ENCODE assay signal across 8 mouse cellular contexts in genomic region chr13:52822165-52823149, GRCm38 (mm10).
DNase-seq lines count a peak whose midpoint lies in the region; ATAC-seq lines count a peak whose summit lies in the region.

No protein-coding gene starts in this region.

- H3K4me1 ChIP-seq in heart, embryonic 11.5 days (ENCODE audit: control insufficient read depth, insufficient read depth, low read length) = peaks cover 47% of the 10 kb centered on the region
- peaks cover 46% of the 10 kb centered on the region for H3K4me1 ChIP-seq in embryonic facial prominence, embryonic 13.5 days
- peaks cover 70% of the 10 kb centered on the region for H3K4me1 ChIP-seq in limb, embryonic 10.5 days
- H3K4me1 ChIP-seq in midbrain, embryonic 12.5 days = peaks cover 33% of the 10 kb centered on the region

- H3K9ac ChIP-seq in heart, embryonic 11.5 days (ENCODE audit: low read depth, low read length) = no peak overlapping the region
- H3K9ac ChIP-seq in embryonic facial prominence, embryonic 13.5 days = 0 out of 2 replicates have a peak overlapping the region, but pooled peaks have one; percentile 21
- no peak overlapping the region for H3K9ac ChIP-seq in midbrain, embryonic 12.5 days (replicated peaks)

- DNase-seq in heart, adult 18-20 months = peak; percentile 78 to 81
- DNase-seq in heart, postnatal 36 days = peak; percentile 52 to 56
- peak; percentile 63 for DNase-seq in limb, embryonic 10.5 days (ENCODE audit: low spot score)
- peak; percentile 83 for DNase-seq in yolk sac, embryonic 10.5 days (ENCODE audit: low spot score)
- DNase-seq in spleen, adult 12 weeks (ENCODE audit: low spot score) = no peak

- H3K4me3 ChIP-seq in heart, embryonic 11.5 days (ENCODE audit: low read depth, low read length) = no peak overlapping the region
- H3K4me3 ChIP-seq in embryonic facial prominence, embryonic 13.5 days = peak overlapping the region; percentile 9; the same call in 1 of the 2 replicates
- no peak overlapping the region for H3K4me3 ChIP-seq in limb, embryonic 10.5 days
- no peak overlapping the region for H3K4me3 ChIP-seq in midbrain, embryonic 12.5 days

- whole genome bisulfite sequencing in heart, embryonic 11.5 days (ENCODE audit: insufficient replicate concordance) = 47% methylated on average over 22 of the region's 23 CpGs
- 7% methylated on average over 23 of the region's 23 CpGs for WGBS in embryonic facial prominence, embryonic 13.5 days
- 40% methylated on average over 22 of the region's 23 CpGs for WGBS in limb, embryonic 10.5 days
- 30% methylated on average over 20 of the region's 23 CpGs for WGBS in midbrain, embryonic 12.5 days

- H3K27ac ChIP-seq in heart, embryonic 11.5 days (ENCODE audit: low read depth, low read length) = no peak overlapping the region
- peak overlapping the region; percentile 57 for H3K27ac ChIP-seq in embryonic facial prominence, embryonic 13.5 days
- peak overlapping the region; percentile 77 for H3K27ac ChIP-seq in limb, embryonic 10.5 days
- no peak overlapping the region for H3K27ac ChIP-seq in midbrain, embryonic 12.5 days (replicated peaks)

- intact Hi-C loops in heart, postnatal 36 days (cut with DNase I) = loop anchor here (2.0 to 5.0 kb wide), 3 partner anchors 55 to 158 kb away; partner anchors contain the start of genes Auh and Nfil3

- H3K27me3 ChIP-seq in heart, embryonic 11.5 days (ENCODE audit: control insufficient read depth, insufficient read depth, low read length) = no peaks in the 10 kb centered on the region
- no peaks in the 10 kb centered on the region for H3K27me3 ChIP-seq in embryonic facial prominence, embryonic 13.5 days
- no peaks in the 10 kb centered on the region for H3K27me3 ChIP-seq in limb, embryonic 10.5 days (ENCODE audit: low read depth, poor library complexity, severe bottlenecking)
- H3K27me3 ChIP-seq in midbrain, embryonic 12.5 days = peaks cover 23% of the 10 kb centered on the region

- no peaks in the 10 kb centered on the region for H3K36me3 ChIP-seq in heart, embryonic 11.5 days (ENCODE audit: control insufficient read depth, insufficient read depth, low read length)
- H3K36me3 ChIP-seq in embryonic facial prominence, embryonic 13.5 days = no peaks in the 10 kb centered on the region
- no peaks in the 10 kb centered on the region for H3K36me3 ChIP-seq in limb, embryonic 10.5 days
- no peaks in the 10 kb centered on the region for H3K36me3 ChIP-seq in midbrain, embryonic 12.5 days

- H3K4me2 ChIP-seq in heart, embryonic 11.5 days = no peak overlapping the region; the same call in 1 of the 2 replicates
- H3K4me2 ChIP-seq in embryonic facial prominence, embryonic 13.5 days = peak overlapping the region; percentile 48
- H3K4me2 ChIP-seq in midbrain, embryonic 12.5 days (replicated peaks) = peak overlapping the region; percentile 38

- ATAC-seq in heart, embryonic 11.5 days (replicated peaks; ENCODE audit: insufficient number of reproducible peaks, low FRiP score, low TSS enrichment) = no peak
- ATAC-seq in embryonic facial prominence, embryonic 13.5 days (ENCODE audit: insufficient number of reproducible peaks, insufficient read depth, low FRiP score, low TSS enrichment, low read depth) = no peak
- 0 out of 2 replicates have a peak, but pooled peaks have one; percentile 54 for ATAC-seq in midbrain, embryonic 12.5 days (ENCODE audit: low FRiP score, low read depth)

- H3K9me3 ChIP-seq in heart, embryonic 11.5 days (replicated peaks; ENCODE audit: control insufficient read depth, low read length) = no peaks in the 10 kb centered on the region
- H3K9me3 ChIP-seq in embryonic facial prominence, embryonic 13.5 days = no peaks in the 10 kb centered on the region
- no peaks in the 10 kb centered on the region for H3K9me3 ChIP-seq in limb, embryonic 10.5 days (replicated peaks)
- H3K9me3 ChIP-seq in midbrain, embryonic 12.5 days = no peaks in the 10 kb centered on the region

Comparison
In these comparisons a context has a peak if more than half of its experiments do, and no peak if none do; other contexts are left out.
1. H3K27ac ChIP-seq: peak in embryonic facial prominence, embryonic 13.5 days (single experiment) and limb, embryonic 10.5 days (single experiment); none in heart, embryonic 11.5 days (single experiment) and midbrain, embryonic 12.5 days (single experiment).